ENCODE assay signal across 8 mouse cellular contexts in genomic region chr15:13067429-13068212, GRCm38 (mm10).
DNase-seq lines count a peak whose midpoint lies in the region; ATAC-seq lines count a peak whose summit lies in the region.

No protein-coding gene starts in this region.

- no peak overlapping the region for H3K27ac ChIP-seq in hindbrain, embryonic 11.5 days (ENCODE audit: low read depth, low read length)
- H3K27ac ChIP-seq in hindbrain, embryonic 10.5 days, result no peak overlapping the region
- H3K27ac ChIP-seq in hindbrain, embryonic 13.5 days, result peak overlapping the region; percentile 23; the same call in 1 of the 2 replicates
- no peak overlapping the region for H3K27ac ChIP-seq in midbrain, embryonic 14.5 days (replicated peaks; ENCODE audit: low read depth, low read length)

- H3K27me3 ChIP-seq in hindbrain, embryonic 11.5 days (ENCODE audit: control insufficient read depth, insufficient read depth, low read length), result no peaks in the 10 kb centered on the region
- no peaks in the 10 kb centered on the region for H3K27me3 ChIP-seq in hindbrain, embryonic 10.5 days (ENCODE audit: insufficient read depth, poor library complexity, severe bottlenecking)
- H3K27me3 ChIP-seq in hindbrain, embryonic 13.5 days, result no peaks in the 10 kb centered on the region
- H3K27me3 ChIP-seq in midbrain, embryonic 14.5 days (ENCODE audit: control insufficient read depth, insufficient read depth, low read length), result no peaks in the 10 kb centered on the region

- H3K4me3 ChIP-seq in hindbrain, embryonic 11.5 days (ENCODE audit: low read depth, low read length), result no peak overlapping the region
- no peak overlapping the region for H3K4me3 ChIP-seq in hindbrain, embryonic 10.5 days
- H3K4me3 ChIP-seq in hindbrain, embryonic 13.5 days, result peak overlapping the region; percentile 17; the same call in 1 of the 2 replicates
- no peak overlapping the region for H3K4me3 ChIP-seq in midbrain, embryonic 14.5 days (replicated peaks; ENCODE audit: low read depth, low read length)

- no peaks in the 10 kb centered on the region for H3K9me3 ChIP-seq in hindbrain, embryonic 11.5 days (ENCODE audit: control insufficient read depth, low read length)
- H3K9me3 ChIP-seq in hindbrain, embryonic 10.5 days, result no peaks in the 10 kb centered on the region
- no peaks in the 10 kb centered on the region for H3K9me3 ChIP-seq in hindbrain, embryonic 13.5 days
- no peaks in the 10 kb centered on the region for H3K9me3 ChIP-seq in midbrain, embryonic 14.5 days (ENCODE audit: control insufficient read depth, low read length)

- H3K36me3 ChIP-seq in hindbrain, embryonic 11.5 days (ENCODE audit: control insufficient read depth, insufficient read depth, low read length), result no peaks in the 10 kb centered on the region
- H3K36me3 ChIP-seq in hindbrain, embryonic 10.5 days, result peaks cover 5% of the 10 kb centered on the region; the same call in 1 of the 2 replicates
- H3K36me3 ChIP-seq in hindbrain, embryonic 13.5 days, result no peaks in the 10 kb centered on the region
- no peaks in the 10 kb centered on the region for H3K36me3 ChIP-seq in midbrain, embryonic 14.5 days (ENCODE audit: control insufficient read depth, insufficient read depth, low read length)

- H3K9ac ChIP-seq in hindbrain, embryonic 11.5 days (ENCODE audit: low read depth, low read length), result no peak overlapping the region
- no peak overlapping the region for H3K9ac ChIP-seq in hindbrain, embryonic 13.5 days
- no peak overlapping the region for H3K9ac ChIP-seq in midbrain, embryonic 14.5 days (replicated peaks; ENCODE audit: low read length)

- 60% methylated on average over 20 of the region's 20 CpGs for WGBS in hindbrain, embryonic 11.5 days
- 60% methylated on average over 20 of the region's 20 CpGs for WGBS in hindbrain, embryonic 10.5 days
- 52% methylated on average over 20 of the region's 20 CpGs for WGBS in hindbrain, embryonic 13.5 days
- 55% methylated on average over 20 of the region's 20 CpGs for WGBS in midbrain, embryonic 14.5 days

- H3K4me1 ChIP-seq in hindbrain, embryonic 11.5 days (replicated peaks; ENCODE audit: control insufficient read depth, insufficient read depth, low read length), result no peaks in the 10 kb centered on the region
- H3K4me1 ChIP-seq in hindbrain, embryonic 10.5 days (replicated peaks), result 0 out of 2 replicates have a peak, but pooled peaks cover 3% of the 10 kb centered on the region
- H3K4me1 ChIP-seq in hindbrain, embryonic 13.5 days (replicated peaks), result peaks cover 20% of the 10 kb centered on the region
- peaks cover 4% of the 10 kb centered on the region; the same call in 1 of the 2 replicates for H3K4me1 ChIP-seq in midbrain, embryonic 14.5 days (ENCODE audit: control insufficient read depth, insufficient read depth, low read length)

- no peak overlapping the region for H3K4me2 ChIP-seq in hindbrain, embryonic 11.5 days (replicated peaks; ENCODE audit: low read depth, low read length)
- H3K4me2 ChIP-seq in hindbrain, embryonic 13.5 days, result peak overlapping the region; percentile 44
- peak overlapping the region; percentile 42 for H3K4me2 ChIP-seq in midbrain, embryonic 14.5 days (ENCODE audit: low read length)

- peak; percentile 46; the same call in 1 of the 2 replicates for ATAC-seq in hindbrain, embryonic 11.5 days (ENCODE audit: low FRiP score)
- ATAC-seq in hindbrain, embryonic 13.5 days (ENCODE audit: low FRiP score), result peak; percentile 54
- ATAC-seq in midbrain, embryonic 14.5 days (ENCODE audit: low FRiP score, low TSS enrichment), result peak; percentile 26; the same call in 1 of the 2 replicates

- DNase-seq in hindbrain, embryonic 11.5 days (ENCODE audit: low spot score), result no peak
- no peak for DNase-seq in hindbrain, embryonic 10.5 days (ENCODE audit: low spot score)
- DNase-seq in embryo, embryonic 11 days, result peak; percentile 36
- peak; percentile 40 for DNase-seq in midbrain, embryonic 14.5 days
- no peak for DNase-seq in gastrocnemius, adult 8-10 months (ENCODE audit: low spot score in 2 of 2)
- no peak for DNase-seq in layer of hippocampus, postnatal 14 days (ENCODE audit: low spot score in 2 of 2)
- DNase-seq in frontal cortex, postnatal 14 days (ENCODE audit: low spot score in 2 of 2), result no peak

Comparison
In these comparisons a context has a peak if more than half of its experiments do, and no peak if none do; other contexts are left out.
1. DNase-seq: peak in embryo, embryonic 11 days (single experiment) and midbrain, embryonic 14.5 days (single experiment); none in hindbrain, embryonic 11.5 days (single experiment), hindbrain, embryonic 10.5 days (single experiment), gastrocnemius, adult 8-10 months (0 of 2), layer of hippocampus, postnatal 14 days (0 of 2) and frontal cortex, postnatal 14 days (0 of 2).
2. Peak in every context shown above with its lines, with median percentiles within 50 percentile points of each other: ATAC-seq.